Mouse (Mus musculus) megakaryocyte, embryonic 14.5 days (primary cell): ENCODE measurements around the gene Creb5.

ENCODE experiments used
- FLI1 ChIP-seq: IDR thresholded peaks from 2 replicates; pipeline ENCODE4 v1.6.1; 2012; ENCODE audit warnings: low read length, inconsistent platforms, mixed read lengths
- GATA1 ChIP-seq: IDR thresholded peaks from 3 replicates; pipeline ENCODE4 v1.6.1; 2012; ENCODE audit warnings: mixed read lengths, low read length, inconsistent platforms, borderline replicate concordance

GRCm38 (mm10) chr6:53421345-53421744 is 134.3 kb downstream of the Creb5 start:
- no peak for TF ChIP-seq GATA1
- TF ChIP-seq FLI1: no peak
